Mouse (Mus musculus) adrenal gland, postnatal 25 days (tissue): ENCODE results near the gene Bspry. TPM values are rescaled to one million over a fixed set of nuclear protein-coding genes. Genes with fewer than 3 reads are reported as not detected.

Experiments used
- DNase-seq: peaks from one replicate; pipeline ENCODE4 v3.0.0; 2021; ENCODE audit warnings: mixed read lengths
- total RNA-seq: library from RNA; stranded (reverse); gene quantifications from 2 replicates; pipeline ENCODE4 v1.2.3, GENCODE M21; 2021

The Bspry gene
- total RNA-seq, 1 experiment from 2014 or later: 3.5 TPM

DNA sequence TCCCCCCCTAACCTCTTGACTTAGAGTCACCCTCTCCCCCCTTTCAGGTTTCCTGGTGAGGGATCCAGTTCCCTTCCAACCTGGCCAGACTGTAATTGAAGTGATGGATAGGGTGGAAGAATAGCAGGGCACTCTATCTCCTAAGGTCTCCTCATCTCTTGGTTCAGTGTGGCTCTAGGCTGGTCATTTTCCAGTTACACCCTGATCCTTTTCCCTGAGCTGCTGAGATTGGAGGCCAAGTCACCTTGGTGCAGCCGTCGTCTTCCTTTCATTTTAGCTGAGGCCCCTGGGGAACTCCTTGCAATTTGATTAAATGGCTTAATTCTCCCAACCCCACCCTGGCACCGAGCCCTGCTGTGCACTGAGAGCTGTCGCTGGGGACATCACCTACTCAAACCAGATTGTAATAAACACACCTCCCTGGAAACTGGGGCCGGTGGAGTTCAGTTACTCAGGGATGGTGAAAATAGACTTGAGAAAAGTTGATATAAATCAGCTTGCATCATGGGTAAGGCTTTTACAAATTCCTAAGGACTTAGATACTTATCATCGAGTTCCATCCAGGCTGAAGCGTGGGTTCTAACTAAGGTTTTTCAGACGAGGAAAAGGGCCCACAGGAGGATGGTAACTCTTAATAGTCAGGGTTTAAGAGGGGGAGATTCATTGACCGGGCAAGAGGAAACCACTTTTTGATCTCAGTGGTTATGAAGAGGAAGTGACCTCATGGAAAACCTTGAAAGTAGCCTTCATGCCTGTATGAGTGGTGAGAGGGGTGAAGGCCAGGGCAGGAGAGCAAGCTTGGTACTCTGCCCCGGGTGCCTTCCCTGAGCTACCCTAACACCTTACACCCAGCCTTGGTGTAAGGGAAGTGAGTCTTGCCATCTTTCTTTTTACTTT lies 1.1 kb downstream of the Bspry start:
- no peak for DNase-seq

DNA sequence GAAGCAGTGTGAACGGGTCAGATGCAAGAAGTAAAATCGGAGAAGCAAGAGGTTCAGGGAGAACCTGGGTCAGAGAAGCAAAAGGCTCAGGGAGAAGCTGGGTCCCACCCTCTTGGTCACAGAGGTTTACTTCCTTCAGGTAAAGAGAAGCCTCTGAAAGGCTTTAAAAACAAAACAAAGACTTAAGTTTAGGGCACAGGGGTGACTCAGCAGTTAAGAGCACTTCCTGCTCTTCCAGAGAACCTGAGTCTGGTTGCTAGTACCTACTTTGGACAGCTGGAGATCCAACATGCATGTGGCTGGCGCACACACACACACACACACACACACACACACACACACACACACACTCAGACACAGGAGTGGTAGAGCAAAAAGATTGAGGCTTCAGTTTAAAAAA lies 5.1 kb downstream of the Bspry start:
- no peak for DNase-seq

- no peak for DNase-seq
Measured at GRCm38 (mm10) chr4:62485450-62486161, 5.8 kb downstream of the Bspry start.

GRCm38 (mm10) chr4:62486162-62486696 lies 6.4 kb downstream of the Bspry start:
- no peak for DNase-seq

GRCm38 (mm10) chr4:62487172-62487571 lies 7.3 kb downstream of the Bspry start:
- DNase-seq: no peak

GRCm38 (mm10) chr4:62487914-62488313 lies 8.1 kb downstream of the Bspry start:
- DNase-seq: no peak

GRCm38 (mm10) chr4:62492682-62493081 lies 12.8 kb downstream of the Bspry start:
- DNase-seq: no peak

DNA sequence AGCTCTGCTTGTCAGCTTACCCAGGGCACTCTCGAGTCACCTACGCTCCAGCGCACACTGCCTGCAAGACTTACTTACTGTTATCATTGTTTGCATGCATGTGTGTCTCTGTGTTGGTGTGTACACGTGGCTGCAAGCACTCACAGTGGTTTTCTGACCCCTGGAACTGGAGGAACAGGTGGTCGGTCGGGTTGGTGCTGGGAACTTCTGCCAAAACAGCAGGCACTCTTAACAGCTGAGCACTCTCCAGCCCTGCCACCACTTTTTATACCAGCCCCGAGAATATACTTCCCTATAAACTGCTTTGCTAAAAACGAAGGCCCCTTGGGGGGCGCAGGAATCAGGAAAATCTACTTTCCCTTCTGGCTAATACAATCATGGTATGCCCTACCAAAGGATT lies 14.4 kb downstream of the Bspry start:
- no peak for DNase-seq

DNA sequence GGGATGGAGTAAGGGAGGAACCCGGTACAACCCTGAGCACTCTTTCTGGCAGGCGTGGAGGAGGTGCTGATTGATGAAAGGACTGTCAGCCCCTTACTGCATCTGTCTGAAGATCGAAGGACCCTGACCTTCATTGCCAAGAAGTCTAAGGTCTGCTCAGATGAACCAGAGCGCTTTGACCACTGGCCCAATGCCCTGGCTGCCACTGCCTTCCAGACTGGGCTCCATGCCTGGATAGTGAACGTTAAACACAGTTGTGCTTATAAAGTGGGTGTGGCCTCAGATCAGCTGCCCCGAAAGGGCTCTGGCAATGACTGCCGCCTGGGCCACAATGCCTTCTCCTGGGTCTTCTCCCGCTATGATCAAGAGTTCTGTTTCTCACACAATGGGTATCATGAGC lies 16.1 kb downstream of the Bspry start:
- no peak for DNase-seq

- DNase-seq: peak; percentile 67
Measured at GRCm38 (mm10) chr4:62496815-62497214, 17.0 kb downstream of the Bspry start.

- no peak for DNase-seq
Measured at GRCm38 (mm10) chr4:62500799-62501198, 20.9 kb downstream of the Bspry start.

DNA sequence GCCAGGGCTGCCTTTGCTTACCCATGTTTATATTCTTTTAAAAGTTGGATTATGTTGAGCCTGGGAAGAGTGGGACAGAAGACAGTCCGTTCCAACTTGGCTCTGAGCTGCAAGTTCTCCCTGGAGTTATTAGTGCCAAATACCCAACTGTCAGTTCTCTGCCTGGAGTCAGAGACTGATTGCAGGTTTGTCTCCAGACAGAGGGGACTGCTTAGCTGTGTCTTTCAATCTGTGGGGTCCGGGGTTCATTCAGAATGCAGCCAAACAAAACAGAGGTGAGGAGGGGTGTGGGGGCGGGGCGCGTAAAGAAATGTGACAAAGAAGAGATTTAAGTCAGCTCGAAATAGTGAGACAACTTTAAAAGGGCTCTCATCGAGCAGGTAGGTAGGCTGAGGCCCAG lies 21.7 kb downstream of the Bspry start:
- no peak for DNase-seq

DNA sequence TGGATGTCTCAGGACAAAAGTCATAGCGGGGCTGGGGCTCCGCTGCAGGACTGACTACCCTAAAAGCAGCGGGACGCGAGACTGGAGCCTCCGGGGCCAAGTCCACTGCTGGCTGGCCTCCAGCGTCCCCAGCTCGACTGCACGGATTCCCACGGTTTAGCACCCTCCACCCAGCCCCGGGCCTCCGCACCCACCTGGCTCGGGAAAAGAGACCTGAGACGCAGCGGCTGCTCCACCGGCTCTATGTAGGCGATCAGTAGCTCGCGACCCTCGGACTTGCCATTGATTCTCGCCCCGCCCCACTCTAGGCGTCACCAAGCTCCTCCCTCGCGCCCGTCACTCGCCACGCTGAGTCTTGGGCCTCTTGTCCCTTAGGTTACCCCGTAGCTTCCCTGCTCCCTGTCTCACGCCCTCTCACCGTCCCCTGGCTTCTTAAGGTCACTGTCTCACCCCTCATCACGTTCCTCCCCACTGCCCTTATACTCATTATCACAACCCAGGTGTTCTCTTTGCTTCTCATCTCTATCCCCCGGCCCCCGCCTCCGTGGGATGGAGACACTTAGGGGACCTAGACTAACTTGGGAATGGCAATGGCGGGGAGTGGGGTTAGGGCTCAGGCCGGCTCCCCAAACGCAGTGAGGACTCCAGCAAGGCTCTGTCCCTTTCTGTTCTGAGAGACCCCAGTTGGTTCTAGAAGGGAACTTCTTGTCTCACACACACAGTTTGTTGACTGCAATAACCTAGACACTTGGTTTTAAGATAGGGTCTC lies 22.3 kb downstream of the Bspry start:
- peak; percentile 89 for DNase-seq

GRCm38 (mm10) chr4:62502969-62503368 lies 23.1 kb downstream of the Bspry start:
- DNase-seq: no peak

- DNase-seq: no peak
Measured at GRCm38 (mm10) chr4:62503374-62503970, 23.6 kb downstream of the Bspry start, which contains the start of gene Hdhd3. Gene Hdhd3, minus strand, starts transcription at chr4:62503467.

GRCm38 (mm10) chr4:62505991-62506390 lies 26.1 kb downstream of the Bspry start:
- DNase-seq: no peak

GRCm38 (mm10) chr4:62506798-62507197 lies 26.9 kb downstream of the Bspry start:
- no peak for DNase-seq

DNA sequence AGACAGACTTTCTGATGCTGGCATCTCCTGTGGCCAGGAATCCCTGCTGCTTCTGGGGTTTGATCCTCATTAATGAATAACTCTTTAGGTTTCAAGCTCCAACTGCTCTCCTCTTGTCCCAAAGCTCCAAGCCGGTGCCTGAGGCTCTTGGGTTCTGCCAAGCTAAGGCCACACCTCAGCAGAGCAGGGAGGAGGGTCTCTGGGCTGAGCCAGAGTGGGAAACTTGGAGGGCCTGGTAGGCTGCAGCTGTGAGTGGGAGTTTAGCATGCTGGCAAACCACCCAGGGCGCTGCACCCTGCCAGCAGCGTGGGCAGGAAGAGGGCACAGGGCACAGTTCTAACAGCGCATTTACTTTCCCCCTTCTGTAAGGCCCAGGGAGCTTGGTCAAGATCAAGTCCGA lies 29.0 kb downstream of the Bspry start:
- DNase-seq: no peak

- peak; percentile 89 for DNase-seq
Measured at GRCm38 (mm10) chr4:62509946-62510345, 30.1 kb downstream of the Bspry start.

GRCm38 (mm10) chr4:62513998-62514506 lies 34.2 kb downstream of the Bspry start:
- DNase-seq: no peak

GRCm38 (mm10) chr4:62514995-62515394 lies 35.1 kb downstream of the Bspry start:
- no peak for DNase-seq

DNA sequence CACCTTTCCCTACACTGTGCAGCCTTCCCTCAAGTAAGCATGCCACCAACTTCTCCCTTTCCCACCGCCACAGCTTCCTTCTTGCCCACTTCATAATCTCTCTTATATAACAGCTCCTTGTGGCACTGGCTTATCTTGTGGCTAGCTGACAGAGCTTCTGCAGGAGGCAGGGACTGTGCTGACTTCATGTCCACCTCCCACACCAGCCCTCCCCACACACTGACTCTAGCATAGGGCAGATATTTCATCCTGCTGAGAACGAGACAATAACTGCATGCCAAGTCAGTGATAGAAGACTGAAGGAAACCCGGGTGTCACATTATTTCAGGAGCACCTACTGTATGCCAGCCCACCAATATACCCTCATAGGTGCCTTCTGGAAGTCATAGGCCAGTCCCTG lies 35.6 kb downstream of the Bspry start:
- no peak for DNase-seq
